Mouse (Mus musculus) neural tube, embryonic 11.5 days (tissue): ENCODE measurements at regions not wholly inside any gene's neighbourhood (a gene's known extent, or its start where the extent isn't known, plus 50 kb on each side); places are given as distances from the start of the nearest gene placed in this dataset.

Experiments
- ATAC-seq: fragments of 200-750 bp; cut with Nextera tagmentation; 2 replicates; pipeline ENCODE4 v1.8.0; 2017; ENCODE audit warnings: moderate number of reproducible peaks, mild to moderate bottlenecking, moderate TSS enrichment, moderate library complexity; ENCODE audit not compliant: insufficient read depth, low FRiP score, low TSS enrichment
- DNase-seq: peaks from one replicate; pipeline ENCODE4 v3.0.0-alpha.2; 2015; ENCODE audit warnings: low spot score
- H3K27ac ChIP-seq: fragments of 300-500 bp; sonication (generic); 2 replicates; pipeline ENCODE4 v1.5.1; 2014; ENCODE audit warnings: low read depth, mild to moderate bottlenecking, low read length
- H3K27me3 ChIP-seq: fragments of 300-500 bp; sonication (generic); 2 replicates; pipeline ENCODE4 v1.6.1; 2014; ENCODE audit warnings: mild to moderate bottlenecking, low read length, mixed read lengths; ENCODE audit not compliant: control insufficient read depth, insufficient read depth
- H3K36me3 ChIP-seq: fragments of 300-500 bp; sonication (generic); 2 replicates; pipeline ENCODE4 v1.6.1; 2014; ENCODE audit warnings: mild to moderate bottlenecking, low read length, moderate library complexity, mixed read lengths; ENCODE audit not compliant: control insufficient read depth, insufficient read depth
- H3K4me1 ChIP-seq: fragments of 300-500 bp; sonication (generic); 2 replicates; pipeline ENCODE4 v1.6.1; 2014; ENCODE audit warnings: low read length, mixed read lengths; ENCODE audit not compliant: control insufficient read depth, insufficient read depth
- H3K4me2 ChIP-seq: fragments of 300-500 bp; sonication (generic); 2 replicates; pipeline ENCODE4 v1.6.1; 2014; ENCODE audit warnings: low read depth, mild to moderate bottlenecking, moderate library complexity
- H3K4me3 ChIP-seq: fragments of 300-500 bp; sonication (generic); 2 replicates; pipeline ENCODE4 v1.5.1; 2014; ENCODE audit warnings: low read depth, low read length
- H3K9ac ChIP-seq: fragments of 300-500 bp; sonication (generic); 2 replicates; pipeline ENCODE4 v1.6.1; 2014; ENCODE audit warnings: mild to moderate bottlenecking, low read length
- H3K9me3 ChIP-seq: fragments of 300-500 bp; sonication (generic); 2 replicates; pipeline ENCODE4 v1.6.1; 2016; ENCODE audit warnings: low read length; ENCODE audit not compliant: control insufficient read depth
- WGBS: fragments of 180-500 bp; shearing (Covaris S2); extraction: QIAGEN DNeasy Blood & Tissue Kit; methylation state at CpG from one replicate; pipeline ENCODE4 v1.1.7; 2014; 5-methylcytosine and 5-hydroxymethylcytosine counted together

DNA sequence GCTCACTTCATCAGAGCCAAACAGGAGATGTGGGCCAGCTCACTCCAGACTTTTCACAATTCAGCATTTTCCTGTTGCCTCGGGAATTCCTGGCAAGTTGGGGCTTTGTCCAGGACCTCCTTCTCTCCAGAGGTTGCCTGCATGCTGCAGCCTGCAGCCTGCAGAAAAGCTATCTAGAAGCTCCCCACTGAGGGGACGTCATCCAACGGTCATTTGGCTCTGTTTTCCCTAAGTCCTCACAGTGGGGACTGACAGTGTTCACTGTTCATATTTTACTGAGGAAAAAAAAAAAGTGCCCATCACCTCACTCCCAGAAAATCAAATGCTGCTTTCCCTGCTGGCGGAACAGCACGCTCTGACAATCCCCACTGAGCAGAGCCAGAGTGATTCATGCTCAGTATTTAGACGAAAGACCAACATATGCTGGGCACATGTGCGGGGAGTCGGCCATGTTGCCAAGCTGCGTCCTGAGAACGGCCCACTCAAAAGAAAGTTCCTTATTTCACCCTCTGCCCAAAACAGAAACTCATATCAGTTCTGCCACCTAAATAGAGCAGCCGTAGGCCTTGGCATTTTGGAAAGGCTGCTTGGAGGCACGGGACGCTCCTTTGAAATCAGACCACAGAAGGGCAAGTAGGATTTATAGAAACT, 105.3 kb downstream of the Mis18a start:
- WGBS = 43% methylated on average over 13 of the region's 13 CpGs
- Histone ChIP-seq H3K4me2 (no peak overlapping the region), H3K27me3 (no peaks in the 10 kb centered on the region), H3K36me3 (no peaks in the 10 kb centered on the region), H3K4me3 (no peak overlapping the region), H3K9me3 (no peaks in the 10 kb centered on the region), H3K4me1 (0 out of 2 replicates have a peak, but pooled peaks cover 2% of the 10 kb centered on the region), H3K9ac (no peak overlapping the region), H3K27ac (no peak overlapping the region)
- ATAC-seq = 0 out of 2 replicates have a peak, but pooled peaks have one; percentile 32
- DNase-seq = peak; percentile 31

DNA sequence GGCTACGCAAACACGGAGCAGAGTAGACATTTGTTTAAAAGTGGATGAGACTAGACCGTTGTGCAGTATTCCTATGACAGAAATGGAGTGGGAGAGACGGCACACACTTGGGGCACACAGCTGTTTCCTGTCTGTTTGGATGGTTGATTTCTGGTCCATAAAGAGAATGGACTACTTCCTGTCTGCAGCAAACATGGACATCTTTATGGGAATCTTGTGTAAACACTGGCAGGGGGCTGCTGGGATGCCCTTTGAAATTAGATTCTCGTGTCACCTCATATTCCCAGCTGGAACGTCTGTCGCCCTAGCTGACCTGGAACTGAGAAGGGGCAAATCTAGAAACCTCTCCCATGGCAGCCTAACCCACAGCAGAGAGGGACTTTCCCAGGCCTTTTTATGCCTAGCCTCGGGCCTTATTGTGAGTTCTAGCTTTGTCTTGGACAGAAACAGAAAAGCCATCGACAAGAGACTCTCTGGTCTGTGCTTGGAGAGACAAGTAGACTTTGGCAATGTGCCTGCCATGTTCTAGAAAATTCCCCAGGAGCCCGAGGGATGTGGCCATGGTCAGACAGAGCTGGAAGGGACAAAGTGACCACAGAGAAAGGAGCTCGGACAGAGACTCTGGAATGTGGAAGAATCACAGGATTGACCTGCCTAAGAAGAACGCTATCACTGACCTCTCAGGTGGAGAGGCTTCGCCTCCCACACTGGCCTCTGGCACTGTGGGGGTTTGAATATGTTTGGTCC, 107.5 kb downstream of the Mis18a start:
- no peaks in the 10 kb centered on the region for H3K9me3 ChIP-seq
- DNase-seq (no peak), ATAC-seq (no peak)
- 73% methylated on average over 13 of the region's 13 CpGs for WGBS
- no peaks in the 10 kb centered on the region for H3K27me3 ChIP-seq
- no peak overlapping the region for H3K4me3 ChIP-seq
- no peaks in the 10 kb centered on the region for H3K36me3 ChIP-seq
- no peak overlapping the region for H3K27ac ChIP-seq
- no peak overlapping the region for H3K4me2 ChIP-seq
- H3K9ac ChIP-seq = no peak overlapping the region
- H3K4me1 ChIP-seq = 0 out of 2 replicates have a peak, but pooled peaks cover 2% of the 10 kb centered on the region

DNA sequence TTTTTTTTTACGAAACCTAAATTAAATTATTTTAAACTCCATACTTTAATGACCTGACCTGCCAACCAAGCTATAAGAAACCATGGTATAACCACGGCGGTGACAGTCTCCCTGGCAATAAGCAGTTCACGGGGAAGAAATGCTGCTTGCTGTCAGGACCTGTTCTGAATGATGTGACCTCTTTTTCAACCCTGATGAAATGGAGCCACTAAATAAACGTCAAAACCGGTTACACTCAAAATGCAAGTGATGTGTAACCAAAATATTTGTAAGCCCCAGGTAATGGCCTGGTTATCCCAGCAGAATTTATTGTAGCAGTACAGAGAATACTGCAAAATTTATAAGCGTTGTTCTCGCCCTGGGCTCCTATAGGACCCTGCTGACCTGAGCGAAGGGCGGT, 111.4 kb downstream of the Mis18a start:
- no peaks in the 10 kb centered on the region for H3K4me1 ChIP-seq
- no peak overlapping the region for H3K9ac ChIP-seq
- ATAC-seq = no peak
- DNase-seq = no peak
- H3K4me2 ChIP-seq = no peak overlapping the region
- H3K27me3 ChIP-seq = no peaks in the 10 kb centered on the region
- no peaks in the 10 kb centered on the region for H3K36me3 ChIP-seq
- H3K27ac ChIP-seq = no peak overlapping the region
- no peak overlapping the region for H3K4me3 ChIP-seq
- H3K9me3 ChIP-seq = no peaks in the 10 kb centered on the region
- 74% methylated on average over 10 of the region's 10 CpGs for WGBS

DNA sequence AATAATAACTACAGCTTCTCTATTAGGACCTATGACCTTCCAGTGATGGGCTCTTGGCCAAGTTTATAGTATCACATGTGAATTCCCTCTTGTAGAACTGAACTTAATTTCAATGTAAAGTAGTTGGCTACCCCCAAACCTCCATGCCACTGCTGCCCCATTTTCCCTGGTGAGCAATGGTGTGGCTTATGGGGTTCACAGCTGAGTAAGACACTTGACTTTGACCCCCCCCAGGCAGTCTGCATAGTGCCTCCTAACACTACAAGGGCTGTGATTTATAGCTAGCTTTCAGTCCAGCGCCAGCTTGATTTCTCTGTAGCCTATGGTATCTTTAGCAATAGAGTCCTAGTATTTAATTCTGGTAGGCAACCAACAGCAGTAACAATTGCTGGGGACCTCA, 113.1 kb downstream of the Mis18a start:
- H3K4me2 ChIP-seq = no peak overlapping the region
- ATAC-seq = no peak
- no peak overlapping the region for H3K4me3 ChIP-seq
- H3K27ac ChIP-seq = no peak overlapping the region
- H3K27me3 ChIP-seq = no peaks in the 10 kb centered on the region
- no peaks in the 10 kb centered on the region for H3K4me1 ChIP-seq
- no peaks in the 10 kb centered on the region for H3K36me3 ChIP-seq
- H3K9me3 ChIP-seq = no peaks in the 10 kb centered on the region
- DNase-seq = no peak
- 70% methylated on average over 1 of the region's 1 CpGs for WGBS
- no peak overlapping the region for H3K9ac ChIP-seq

DNA sequence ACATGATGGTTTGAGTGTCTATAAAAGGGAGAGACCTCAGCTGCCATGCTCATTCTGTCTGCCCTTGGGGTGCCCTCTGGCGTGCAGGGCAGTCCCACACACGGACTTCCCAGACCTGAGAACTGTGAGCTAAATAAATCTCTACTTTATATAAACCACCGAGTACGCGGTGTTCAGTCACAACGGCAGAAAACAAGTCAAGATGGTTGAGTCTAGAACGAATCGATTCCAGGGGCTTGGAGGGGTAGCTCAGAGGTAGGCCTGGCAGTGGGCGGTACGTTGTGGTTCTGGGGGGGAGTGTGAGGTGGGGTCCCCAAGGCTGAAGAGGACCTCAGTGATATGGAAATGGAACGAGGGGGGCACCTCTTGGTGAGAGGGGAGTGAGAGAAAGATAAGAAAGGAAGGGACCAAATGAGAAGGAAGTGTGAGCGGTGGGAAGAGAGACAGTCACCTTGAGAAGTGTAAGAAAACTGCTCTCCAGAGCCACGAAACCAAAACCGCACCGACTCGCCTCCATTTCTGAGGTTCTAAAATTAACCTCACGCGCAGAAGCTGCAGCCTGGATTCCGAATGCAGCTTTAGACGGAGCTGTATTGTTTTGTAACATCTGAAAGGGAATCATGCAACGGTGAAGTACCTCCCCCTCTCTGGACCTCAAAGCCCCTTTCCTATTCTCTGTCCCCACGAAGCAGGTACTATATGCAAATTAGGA, 117.0 kb downstream of the Mis18a start:
- DNase-seq = no peak
- Histone ChIP-seq H3K4me2 (no peak overlapping the region), H3K9ac (no peak overlapping the region), H3K27ac (no peak overlapping the region), H3K4me1 (no peaks in the 10 kb centered on the region), H3K4me3 (no peak overlapping the region), H3K27me3 (no peaks in the 10 kb centered on the region), H3K36me3 (no peaks in the 10 kb centered on the region), H3K9me3 (no peaks in the 10 kb centered on the region)
- no peak for ATAC-seq
- WGBS = 93% methylated on average over 22 of the region's 22 CpGs

DNA sequence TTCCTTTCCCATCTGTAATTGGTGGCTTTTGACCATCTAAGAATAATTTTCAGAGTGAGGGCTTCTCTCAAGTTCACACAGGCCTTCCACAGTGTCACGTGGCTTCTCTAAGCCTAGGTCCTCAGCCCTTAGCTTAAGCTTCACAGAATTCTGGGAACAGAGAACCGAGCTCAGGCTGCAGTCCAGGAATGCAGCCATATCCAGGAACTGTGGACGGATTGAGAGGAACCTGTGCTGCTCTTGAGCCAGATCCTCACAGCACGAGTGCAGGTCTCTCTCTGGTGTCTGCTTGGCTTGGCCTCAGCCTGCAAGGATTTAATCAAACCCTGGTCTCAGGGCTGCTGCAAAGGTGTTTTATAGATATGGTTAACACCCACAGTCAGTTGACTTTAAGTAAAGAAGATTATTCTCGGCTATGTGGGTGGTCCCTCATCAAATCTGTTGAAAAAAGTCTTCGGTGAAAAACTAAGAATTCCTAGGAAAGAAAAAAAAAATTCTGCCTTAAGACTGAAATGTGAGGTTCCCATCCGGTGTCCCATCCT, 127.8 kb downstream of the Mis18a start:
- Histone ChIP-seq H3K27me3 (no peaks in the 10 kb centered on the region), H3K4me1 (no peaks in the 10 kb centered on the region), H3K9me3 (0 out of 2 replicates have a peak, but pooled peaks cover 3% of the 10 kb centered on the region), H3K36me3 (no peaks in the 10 kb centered on the region), H3K27ac (no peak overlapping the region), H3K9ac (no peak overlapping the region), H3K4me2 (no peak overlapping the region), H3K4me3 (no peak overlapping the region)
- WGBS = 84% methylated on average over 7 of the region's 7 CpGs
- DNase-seq (no peak), ATAC-seq (no peak)

DNA sequence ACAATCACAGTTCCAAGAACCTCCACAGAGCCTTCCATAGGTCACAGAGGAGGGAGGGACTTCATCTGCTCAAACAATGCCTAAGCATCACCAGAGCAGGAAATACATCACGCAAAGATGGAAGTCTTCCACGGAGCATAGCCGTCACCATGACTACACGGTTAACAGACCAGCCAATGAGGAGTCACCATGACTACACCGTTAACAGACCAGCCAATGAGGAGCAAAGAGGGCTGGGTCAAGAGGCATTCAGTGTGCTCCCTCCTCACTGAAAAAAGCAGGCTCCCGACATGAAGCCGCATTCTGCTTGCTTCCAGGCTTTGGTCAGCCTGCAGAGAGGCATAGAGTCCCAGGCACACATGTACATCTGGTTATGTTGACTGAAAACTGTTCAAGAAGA, 128.5 kb downstream of the Mis18a start:
- 72% methylated on average over 7 of the region's 7 CpGs for WGBS
- Histone ChIP-seq H3K4me3 (no peak overlapping the region), H3K27ac (no peak overlapping the region), H3K9ac (no peak overlapping the region), H3K4me2 (no peak overlapping the region), H3K4me1 (no peaks in the 10 kb centered on the region), H3K36me3 (no peaks in the 10 kb centered on the region), H3K9me3 (0 out of 2 replicates have a peak, but pooled peaks cover 3% of the 10 kb centered on the region), H3K27me3 (no peaks in the 10 kb centered on the region)
- DNase-seq (no peak), ATAC-seq (no peak)

DNA sequence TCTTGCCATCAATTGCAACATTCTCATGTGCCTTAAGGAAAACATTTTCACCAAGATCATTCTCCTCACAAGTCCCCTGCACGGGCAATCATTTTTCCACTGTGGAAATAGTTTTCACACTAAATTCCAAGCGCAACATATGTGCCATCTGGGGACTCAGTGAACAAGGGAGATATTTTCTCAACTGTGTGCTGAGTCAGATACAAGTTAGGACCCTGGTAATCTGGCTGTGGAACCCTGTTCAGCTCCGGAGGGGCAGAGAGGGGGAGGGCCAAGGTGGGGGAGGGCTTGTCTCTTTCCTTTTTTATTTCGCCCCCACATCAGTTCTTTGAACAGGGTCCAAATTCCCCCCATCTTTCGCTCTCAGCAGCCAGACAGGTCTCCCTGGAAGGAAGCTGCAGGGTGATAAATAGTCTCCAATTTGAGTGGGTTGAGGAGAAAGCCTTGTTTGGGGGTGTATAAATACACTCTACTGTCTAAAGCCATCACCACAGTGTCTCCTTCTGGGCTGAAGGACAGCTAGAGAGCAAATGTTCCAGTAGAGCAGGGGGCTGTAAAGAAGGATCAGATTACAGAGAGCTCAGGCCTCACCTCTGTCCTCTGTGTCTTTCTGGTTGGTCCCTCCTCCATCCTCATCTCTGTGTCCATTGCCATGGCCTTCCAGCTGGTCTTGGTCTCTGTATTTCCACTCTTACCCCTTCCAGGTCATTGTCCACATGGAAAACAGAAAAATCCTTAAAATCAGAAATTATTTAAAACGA, 134.3 kb downstream of the Mis18a start:
- ATAC-seq (no peak), DNase-seq (no peak)
- H3K9me3 ChIP-seq = no peaks in the 10 kb centered on the region
- WGBS = 72% methylated on average over 6 of the region's 6 CpGs
- H3K4me2 ChIP-seq = no peak overlapping the region
- no peak overlapping the region for H3K27ac ChIP-seq
- no peaks in the 10 kb centered on the region for H3K36me3 ChIP-seq
- no peak overlapping the region for H3K9ac ChIP-seq
- H3K4me1 ChIP-seq = no peaks in the 10 kb centered on the region
- no peak overlapping the region for H3K4me3 ChIP-seq
- no peaks in the 10 kb centered on the region for H3K27me3 ChIP-seq
